Mouse (Mus musculus) lung, postnatal 4 days (tissue): ENCODE measurements at regions not wholly inside any gene's neighbourhood (a gene's known extent, or its start where the extent isn't known, plus 50 kb on each side); places are given as distances from the start of the nearest gene placed in this dataset.
A peak's percentile ranks its signal among the peaks of the same experiment; 100 is the strongest.

Experiments
- DNase-seq, 2 experiments: peaks; one replicate each; pipeline ENCODE4 v3.0.0; 2021

- DNase-seq: peak in 1 of 2 experiments; percentile 5
Measured at GRCm38 (mm10) chr16:25585070-25585454, 98.5 kb upstream of the Trp63 start.

GRCm38 (mm10) chr16:25585953-25586352 lies 97.6 kb upstream of the Trp63 start:
- no peak for DNase-seq

- no peak for DNase-seq
Measured at GRCm38 (mm10) chr16:25587879-25588347, 95.7 kb upstream of the Trp63 start.

- no peak for DNase-seq
Measured at GRCm38 (mm10) chr16:25597435-25597834, 86.1 kb upstream of the Trp63 start.

GRCm38 (mm10) chr16:25603121-25603520 lies 80.4 kb upstream of the Trp63 start:
- DNase-seq: no peak

- no peak for DNase-seq
Measured at GRCm38 (mm10) chr16:25615229-25615628, 68.3 kb upstream of the Trp63 start.

GRCm38 (mm10) chr16:25615646-25616045 lies 67.9 kb upstream of the Trp63 start:
- no peak for DNase-seq

GRCm38 (mm10) chr16:25618898-25619297 lies 64.7 kb upstream of the Trp63 start:
- no peak for DNase-seq

GRCm38 (mm10) chr16:25622651-25623050 lies 60.9 kb upstream of the Trp63 start:
- DNase-seq: no peak

- DNase-seq: no peak
Measured at GRCm38 (mm10) chr16:25623986-25624623, 59.5 kb upstream of the Trp63 start.

- DNase-seq: no peak
Measured at GRCm38 (mm10) chr16:25629750-25630149, 53.8 kb upstream of the Trp63 start.

- DNase-seq: no peak
Measured at GRCm38 (mm10) chr16:25631139-25631716, 52.3 kb upstream of the Trp63 start.
